Mouse (Mus musculus) lung, postnatal 0 days (tissue): ENCODE data around the gene Gabbr2. TPM values are rescaled to one million over a fixed set of nuclear protein-coding genes. Genes with fewer than 3 reads are reported as not detected.

Experiments used
- ATAC-seq: fragments of 200-750 bp; cut with Nextera tagmentation; 2 replicates; pipeline ENCODE4 v1.8.0; 2017; ENCODE audit warnings: moderate library complexity
- DNase-seq: peaks from one replicate; pipeline ENCODE4 v3.0.0-alpha.2; 2016; ENCODE audit warnings: low spot score
- H3K27ac ChIP-seq: fragments of 300-500 bp; sonication (generic); 2 replicates; pipeline ENCODE4 v1.5.1; 2014; ENCODE audit warnings: antibody characterized with exemption, mild to moderate bottlenecking, low read length, mixed read lengths
- H3K27me3 ChIP-seq: fragments of 300-500 bp; sonication (generic); replicated peaks from 2 replicates; pipeline ENCODE4 v1.6.1; 2014; ENCODE audit warnings: low read length, mixed read lengths; ENCODE audit not compliant: insufficient read depth
- H3K36me3 ChIP-seq: fragments of 300-500 bp; sonication (generic); 2 replicates; pipeline ENCODE4 v1.6.1; 2014; ENCODE audit warnings: low read length, mixed read lengths; ENCODE audit not compliant: insufficient read depth
- H3K4me1 ChIP-seq: fragments of 300-500 bp; sonication (generic); 2 replicates; pipeline ENCODE4 v1.6.1; 2014; ENCODE audit warnings: antibody characterized with exemption, low read depth, low read length, mixed read lengths; ENCODE audit not compliant: insufficient read depth
- H3K4me2 ChIP-seq: fragments of 300-500 bp; sonication (generic); replicated peaks from 2 replicates; pipeline ENCODE4 v1.6.1; 2014; ENCODE audit warnings: low read depth, mild to moderate bottlenecking, low read length, moderate library complexity, mixed read lengths
- H3K4me3 ChIP-seq: fragments of 300-500 bp; sonication (generic); 2 replicates; pipeline ENCODE4 v1.5.1; 2014; ENCODE audit warnings: low read depth, low read length
- H3K9ac ChIP-seq: fragments of 300-500 bp; sonication (generic); replicated peaks from 2 replicates; pipeline ENCODE4 v1.6.1; 2014; ENCODE audit warnings: low read depth, mild to moderate bottlenecking
- H3K9me3 ChIP-seq: fragments of 300-500 bp; sonication (generic); 2 replicates; pipeline ENCODE4 v1.6.1; 2016; ENCODE audit warnings: low read length, mixed read lengths
- CTCF ChIP-seq: IDR thresholded peaks from 2 replicates; pipeline ENCODE4 v1.5.1; 2016; ENCODE audit warnings: antibody characterized with exemption, mild to moderate bottlenecking
- EP300 ChIP-seq: IDR thresholded peaks from 2 replicates; pipeline ENCODE4 v1.6.1; 2016; ENCODE audit warnings: antibody characterized with exemption, mild to moderate bottlenecking, control low read depth
- WGBS: fragments of 180-500 bp; shearing (Covaris S2); extraction: QIAGEN DNeasy Blood & Tissue Kit; methylation state at CpG from one replicate; pipeline ENCODE4 v1.1.7; 2014; 5-methylcytosine and 5-hydroxymethylcytosine counted together
- polyA plus RNA-seq: library from polyadenylated mRNA; unstranded; fragments of >200 nt; fragmentation: Nextera tagmentation; extraction: Ambion mirVana; gene quantifications from 2 replicates; pipeline ENCODE4 v1.2.1, GENCODE M21; 2015

Gabbr2 gene
- polyA plus RNA-seq, 1 experiment from 2014 or later, result not detected

- 31% methylated on average over 8 of the region's 8 CpGs for WGBS
- no peak for DNase-seq
- no peak overlapping the region for H3K27ac ChIP-seq
- no peak overlapping the region for H3K4me2 ChIP-seq
- no peaks in the 10 kb centered on the region for H3K36me3 ChIP-seq
- no peak overlapping the region for H3K4me3 ChIP-seq
- H3K9me3 ChIP-seq, result no peaks in the 10 kb centered on the region
- H3K4me1 ChIP-seq, result no peaks in the 10 kb centered on the region
- no peak for TF ChIP-seq CTCF
- no peak for TF ChIP-seq EP300
- H3K9ac ChIP-seq, result no peak overlapping the region
- H3K27me3 ChIP-seq, result no peaks in the 10 kb centered on the region
- no peak for ATAC-seq
These were observed 260.1 kb downstream of the Gabbr2 start for GRCm38 (mm10) chr4:46731590-46731989.

- TF ChIP-seq CTCF (no peak), EP300 (no peak)
- ATAC-seq (no peak), DNase-seq (no peak)
- H3K27me3 ChIP-seq, result no peaks in the 10 kb centered on the region
- WGBS, result 60% methylated on average over 9 of the region's 9 CpGs
- H3K4me3 ChIP-seq, result no peak overlapping the region
- H3K9me3 ChIP-seq, result no peaks in the 10 kb centered on the region
- no peak overlapping the region for H3K4me2 ChIP-seq
- no peaks in the 10 kb centered on the region for H3K36me3 ChIP-seq
- no peak overlapping the region for H3K9ac ChIP-seq
- no peak overlapping the region for H3K27ac ChIP-seq
- H3K4me1 ChIP-seq, result no peaks in the 10 kb centered on the region
These were observed 262.2 kb downstream of the Gabbr2 start for GRCm38 (mm10) chr4:46729306-46730042.

- ATAC-seq (no peak), DNase-seq (no peak)
- Histone ChIP-seq H3K9me3 (no peaks in the 10 kb centered on the region), H3K4me1 (no peaks in the 10 kb centered on the region), H3K4me2 (no peak overlapping the region), H3K27ac (no peak overlapping the region), H3K4me3 (no peak overlapping the region), H3K9ac (no peak overlapping the region), H3K36me3 (no peaks in the 10 kb centered on the region), H3K27me3 (no peaks in the 10 kb centered on the region)
- TF ChIP-seq EP300, result no peak
- TF ChIP-seq CTCF, result no peak
- WGBS, result 33% methylated on average over 1 of the region's 1 CpGs
These were observed 263.4 kb downstream of the Gabbr2 start for GRCm38 (mm10) chr4:46728231-46728630.

GRCm38 (mm10) chr4:46727153-46727552, 264.5 kb downstream of the Gabbr2 start:
- TF ChIP-seq CTCF, result no peak
- TF ChIP-seq EP300, result no peak
- H3K36me3 ChIP-seq, result no peaks in the 10 kb centered on the region
- H3K9me3 ChIP-seq, result no peaks in the 10 kb centered on the region
- no peak overlapping the region for H3K4me3 ChIP-seq
- ATAC-seq (no peak), DNase-seq (no peak)
- H3K27me3 ChIP-seq, result no peaks in the 10 kb centered on the region
- no peak overlapping the region for H3K27ac ChIP-seq
- H3K9ac ChIP-seq, result no peak overlapping the region
- no peaks in the 10 kb centered on the region for H3K4me1 ChIP-seq
- no peak overlapping the region for H3K4me2 ChIP-seq
- 74% methylated on average over 11 of the region's 11 CpGs for WGBS

GRCm38 (mm10) chr4:46720821-46721557, 270.7 kb downstream of the Gabbr2 start:
- H3K4me1 ChIP-seq, result no peaks in the 10 kb centered on the region
- H3K27ac ChIP-seq, result no peak overlapping the region
- no peak for ATAC-seq
- H3K9ac ChIP-seq, result no peak overlapping the region
- WGBS, result 68% methylated on average over 16 of the region's 16 CpGs
- H3K4me2 ChIP-seq, result no peak overlapping the region
- no peaks in the 10 kb centered on the region for H3K9me3 ChIP-seq
- no peak for DNase-seq
- no peaks in the 10 kb centered on the region for H3K36me3 ChIP-seq
- no peak for TF ChIP-seq EP300
- no peak for TF ChIP-seq CTCF
- no peaks in the 10 kb centered on the region for H3K27me3 ChIP-seq
- no peak overlapping the region for H3K4me3 ChIP-seq

- Histone ChIP-seq H3K4me3 (no peak overlapping the region), H3K36me3 (no peaks in the 10 kb centered on the region), H3K4me2 (no peak overlapping the region), H3K27me3 (no peaks in the 10 kb centered on the region), H3K9ac (no peak overlapping the region), H3K27ac (no peak overlapping the region), H3K4me1 (no peaks in the 10 kb centered on the region), H3K9me3 (no peaks in the 10 kb centered on the region)
- WGBS, result 37% methylated on average over 1 of the region's 1 CpGs
- DNase-seq (no peak), ATAC-seq (no peak)
- TF ChIP-seq EP300 (no peak), CTCF (no peak)
These were observed 271.6 kb downstream of the Gabbr2 start for GRCm38 (mm10) chr4:46720070-46720469.
